In the genomic region with DNA sequence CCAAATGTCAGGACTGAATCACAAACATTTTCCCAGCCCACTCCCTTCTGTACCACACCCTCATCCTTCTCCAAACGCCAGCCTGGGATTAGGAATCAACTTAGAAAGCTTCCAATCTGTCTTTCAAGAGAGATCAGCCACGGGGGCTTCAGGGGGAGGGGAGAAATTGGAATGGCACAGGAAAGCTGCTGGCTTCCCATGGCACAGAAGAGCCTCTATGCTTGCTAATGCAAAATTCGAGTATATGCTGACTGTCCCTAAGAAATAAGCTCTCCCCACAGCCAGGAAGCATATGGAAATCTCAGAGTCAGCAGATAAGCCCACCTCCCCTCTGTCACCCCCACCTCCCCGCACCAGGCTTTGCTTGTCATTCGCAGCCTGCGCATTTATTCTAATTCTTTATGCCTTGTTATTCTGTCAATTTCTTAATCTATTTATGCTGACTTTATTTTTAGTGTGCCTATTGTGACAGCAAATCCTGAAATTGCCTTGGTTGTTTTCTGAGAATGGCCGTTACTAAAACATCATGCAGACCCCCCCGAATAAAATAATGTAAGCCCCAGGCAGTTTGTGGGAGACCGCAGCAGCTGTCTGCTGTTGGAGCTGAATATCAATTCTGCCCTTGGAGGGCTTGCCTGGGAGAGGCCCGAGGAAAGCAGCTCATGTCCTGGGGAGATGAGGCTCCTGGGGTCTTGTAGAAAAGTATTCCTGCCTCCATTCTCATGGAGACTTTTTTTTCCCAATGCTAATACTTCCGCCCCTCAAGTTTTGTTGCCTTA, we compare ENCODE assay signal across 11 mouse cellular contexts. TPM values are rescaled to one million over a fixed set of nuclear protein-coding genes. Genes with fewer than 3 reads are reported as not detected.
DNase-seq lines count a peak whose midpoint lies in the region; ATAC-seq lines count a peak whose summit lies in the region.
"Had no signal": no experiment of that assay in that cellular context is flagged by ENCODE, and none has a peak within 500 bp of the region (broad histone marks: within the 10 kb centered on the region; RNA-seq: fewer than 3 reads in every experiment).

No protein-coding gene starts in this region.

- H3K9me3 ChIP-seq in forebrain, embryonic 15.5 days = no peaks in the 10 kb centered on the region
- H3K9me3 ChIP-seq in intestine, embryonic 16.5 days (ENCODE audit: control insufficient read depth, low read length) = no peaks in the 10 kb centered on the region

- no peaks in the 10 kb centered on the region for H3K36me3 ChIP-seq in forebrain, embryonic 15.5 days
- H3K36me3 ChIP-seq in intestine, embryonic 16.5 days (ENCODE audit: control insufficient read depth, insufficient read depth, low read length) = no peaks in the 10 kb centered on the region

- H3K4me3 ChIP-seq in forebrain, embryonic 15.5 days = no peak overlapping the region
- H3K4me3 ChIP-seq in intestine, embryonic 16.5 days (ENCODE audit: low read length) = no peak overlapping the region

- H3K27ac ChIP-seq in forebrain, embryonic 15.5 days (replicated peaks) = peak overlapping the region; percentile 53
- no peak overlapping the region for H3K27ac ChIP-seq in intestine, embryonic 16.5 days (ENCODE audit: low read length)

- no peak overlapping the region for H3K4me2 ChIP-seq in forebrain, embryonic 15.5 days (replicated peaks)
- no peak overlapping the region for H3K4me2 ChIP-seq in intestine, embryonic 16.5 days (ENCODE audit: low read depth, low read length)

- DNase-seq in left cerebral cortex, postnatal 25 days (ENCODE audit: low spot score in 2 of 2) = peak; percentile 34 to 82
- no peak for DNase-seq in left cerebral cortex, adult 11 months (ENCODE audit: low spot score)
- peak; percentile 20 for DNase-seq in brain, embryonic 18.5 days (ENCODE audit: low read depth, low spot score)
- no peak for DNase-seq in gastrocnemius, postnatal 25 days
- no peak for DNase-seq in gastrocnemius, postnatal 14 days

- 21% methylated on average over 11 of the region's 11 CpGs for WGBS in forebrain, embryonic 15.5 days
- 37% methylated on average over 11 of the region's 11 CpGs for WGBS in intestine, embryonic 16.5 days

- peak; percentile 87 for ATAC-seq in forebrain, embryonic 15.5 days (replicated peaks)
- 0 out of 2 replicates have a peak, but pooled peaks have one; percentile 7 for ATAC-seq in megakaryocyte-erythroid progenitor cell, adult 5-6 weeks (replicated peaks; ENCODE audit: low FRiP score, low TSS enrichment, poor library complexity, severe bottlenecking)
- no peak for ATAC-seq in intestine, embryonic 16.5 days
- ATAC-seq: activated CD4-positive, CD25-positive, alpha-beta regulatory T cell, adult 4 months had no signal

- no peak overlapping the region for H3K9ac ChIP-seq in forebrain, embryonic 15.5 days (replicated peaks)
- H3K9ac ChIP-seq in intestine, embryonic 16.5 days (ENCODE audit: low read depth, low read length) = no peak overlapping the region

- H3K4me1 ChIP-seq in forebrain, embryonic 15.5 days = peaks cover 25% of the 10 kb centered on the region
- no peaks in the 10 kb centered on the region for H3K4me1 ChIP-seq in intestine, embryonic 16.5 days (ENCODE audit: control insufficient read depth, insufficient read depth, low read length)

- intact Hi-C loops in left cerebral cortex, postnatal 25 days (cut with DNase I) = no loop called here
- intact Hi-C loops in gastrocnemius, postnatal 14 days (cut with DNase I; ENCODE audit: low total_unique reads) = no loop called here

- H3K27me3 ChIP-seq in forebrain, embryonic 15.5 days = no peaks in the 10 kb centered on the region
- H3K27me3 ChIP-seq in intestine, embryonic 16.5 days (replicated peaks; ENCODE audit: control insufficient read depth, insufficient read depth, low read length) = no peaks in the 10 kb centered on the region

RNA-seq across cellular contexts. Expression of gene Ldhal6b, which starts 41.2 kb away (rescaled TPM):
- total RNA-seq in left cerebral cortex, postnatal 25 days (2021) = 1 to 10 TPM; 1.1 to 1.2 TPM
- polyA plus RNA-seq in forebrain, embryonic 15.5 days (2015; fragmentation: Nextera tagmentation; extraction: Ambion mirVana) = not detected in 2 replicates
- 3.8 TPM in 1 of 2 replicates, not detected in the other for total RNA-seq in megakaryocyte-erythroid progenitor cell, adult 5-6 weeks (2014; fragmentation: Nextera tagmentation)
- total RNA-seq in megakaryocyte-erythroid progenitor cell, adult 5-6 weeks (2017) = 1.0 and 1.4 TPM in 2 replicates
- total RNA-seq in gastrocnemius, postnatal 25 days (2021) = under 1 TPM in 1 of 2 experiments, not detected in 1; 0.48 TPM
- polyA plus RNA-seq in intestine, embryonic 16.5 days (2015; fragmentation: Nextera tagmentation; extraction: Ambion mirVana) = 0.11 TPM in 1 of 2 replicates, not detected in the other
- total RNA-seq in gastrocnemius, postnatal 14 days (2021) = under 1 TPM; 0.14 to 0.47 TPM
- polyA plus RNA-seq: heart, embryonic 16.5 days; lung, embryonic 16.5 days had no signal

Comparison
In these comparisons a context has a peak if more than half of its experiments do, and no peak if none do; other contexts are left out.
1. DNase-seq: peak in left cerebral cortex, postnatal 25 days (2 of 2) and brain, embryonic 18.5 days (single experiment); none in left cerebral cortex, adult 11 months (single experiment), gastrocnemius, postnatal 25 days (single experiment) and gastrocnemius, postnatal 14 days (single experiment).